Mouse (Mus musculus) C2C12 (cell line): ENCODE measurements around the gene Gm17387. TPM values are rescaled to one million over a fixed set of nuclear protein-coding genes. Genes with fewer than 3 reads are reported as not detected.

Experiments used
- H3K27me3 ChIP-seq: one replicate; pipeline ENCODE4 v1.6.1; 2011; ENCODE audit not compliant: control insufficient read depth, insufficient read depth, insufficient read length
- H3K36me3 ChIP-seq: one replicate; pipeline ENCODE4 v1.6.1; 2011; ENCODE audit not compliant: control insufficient read depth, insufficient read depth
- H3K4me3 ChIP-seq: one replicate; pipeline ENCODE4 v1.5.1; 2011; ENCODE audit warnings: mild to moderate bottlenecking, control low read depth; ENCODE audit not compliant: poor library complexity, insufficient read depth, severe bottlenecking
- H3K79me2 ChIP-seq: one replicate; pipeline ENCODE4 v1.6.1; 2011; ENCODE audit not compliant: control insufficient read depth, insufficient read depth
- H3K79me3 ChIP-seq: one replicate; pipeline ENCODE4 v1.6.1; 2011; ENCODE audit warnings: low read depth, control low read depth
- H3ac ChIP-seq: one replicate; pipeline ENCODE3; 2011; ENCODE audit warnings: low read depth; ENCODE audit not compliant: control insufficient read depth, insufficient read length
- CEBPB ChIP-seq: IDR thresholded peaks from one replicate; pipeline ENCODE4 v1.6.1; 2011; ENCODE audit warnings: low read depth, mild to moderate bottlenecking, control low read depth, moderate library complexity
- CTCF ChIP-seq: IDR thresholded peaks from one replicate; pipeline ENCODE4 v1.5.1; 2011; ENCODE audit not compliant: control insufficient read depth, insufficient read depth, insufficient read length
- FOSL1 ChIP-seq: IDR thresholded peaks from one replicate; pipeline ENCODE4 v1.8.0; 2011; ENCODE audit warnings: mild to moderate bottlenecking, low read length; ENCODE audit not compliant: poor library complexity, insufficient read depth, severe bottlenecking
- MAX ChIP-seq: IDR thresholded peaks from one replicate; pipeline ENCODE4 v1.6.1; 2011; ENCODE audit warnings: mild to moderate bottlenecking, control low read depth
- MYOD1 ChIP-seq: IDR thresholded peaks from one replicate; pipeline ENCODE4 v1.6.1; 2011; ENCODE audit warnings: low read depth; ENCODE audit not compliant: control insufficient read depth, insufficient read length
- MYOG ChIP-seq: IDR thresholded peaks from one replicate; pipeline ENCODE4 v1.6.1; 2011; ENCODE audit not compliant: control insufficient read depth, insufficient read length; ENCODE audit errors: extremely low read depth
- USF1 ChIP-seq: IDR thresholded peaks from one replicate; pipeline ENCODE4 v1.6.1; 2011; ENCODE audit warnings: low read depth, mild to moderate bottlenecking, control low read depth, moderate library complexity
- polyA plus RNA-seq: library from polyadenylated mRNA; unstranded; fragments of >200 nt; fragmentation: generic; extraction: Trizol; gene quantifications from one replicate; pipeline ENCODE4 v1.2.1, GENCODE M21; 2012; ENCODE audit warnings: missing spikeins

Gene Gm17387
- polyA plus RNA-seq, 1 experiment: not detected

- Histone ChIP-seq H3K27me3 (no peaks in the 10 kb centered on the region), H3K79me3 (no peaks in the 10 kb centered on the region), H3K79me2 (no peaks in the 10 kb centered on the region), H3K36me3 (no peaks in the 10 kb centered on the region), H3K4me3 (no peak overlapping the region), H3ac (no peak overlapping the region)
- TF ChIP-seq MAX (no peak), CTCF (no peak), USF1 (no peak), FOSL1 (no peak), MYOG (no peak), CEBPB (no peak), MYOD1 (no peak)
Measured at GRCm38 (mm10) chr7:141049326-141049725, 20.4 kb downstream of the Gm17387 start.

- H3K79me2 ChIP-seq: no peaks in the 10 kb centered on the region
- no peaks in the 10 kb centered on the region for H3K27me3 ChIP-seq
- no peaks in the 10 kb centered on the region for H3K79me3 ChIP-seq
- no peak overlapping the region for H3K4me3 ChIP-seq
- no peak overlapping the region for H3ac ChIP-seq
- no peaks in the 10 kb centered on the region for H3K36me3 ChIP-seq
- no peak for TF ChIP-seq MYOD1
- no peak for TF ChIP-seq MAX
- no peak for TF ChIP-seq MYOG
- no peak for TF ChIP-seq CEBPB
- no peak for TF ChIP-seq CTCF
- no peak for TF ChIP-seq USF1
- TF ChIP-seq FOSL1: no peak
Measured at GRCm38 (mm10) chr7:141051060-141051685, 22.2 kb downstream of the Gm17387 start.

GRCm38 (mm10) chr7:141052016-141052415 lies 23.1 kb downstream of the Gm17387 start:
- H3K27me3 ChIP-seq: no peaks in the 10 kb centered on the region
- H3K79me2 ChIP-seq: no peaks in the 10 kb centered on the region
- H3K79me3 ChIP-seq: no peaks in the 10 kb centered on the region
- TF ChIP-seq MYOD1 (no peak), USF1 (no peak), CEBPB (no peak), CTCF (no peak), FOSL1 (no peak), MAX (no peak), MYOG (no peak)
- H3ac ChIP-seq: no peak overlapping the region
- H3K36me3 ChIP-seq: no peaks in the 10 kb centered on the region
- H3K4me3 ChIP-seq: no peak overlapping the region

GRCm38 (mm10) chr7:141052421-141052820 lies 23.5 kb downstream of the Gm17387 start:
- Histone ChIP-seq H3K27me3 (no peaks in the 10 kb centered on the region), H3K79me3 (no peaks in the 10 kb centered on the region), H3ac (no peak overlapping the region), H3K36me3 (no peaks in the 10 kb centered on the region), H3K79me2 (no peaks in the 10 kb centered on the region), H3K4me3 (no peak overlapping the region)
- no peak for TF ChIP-seq CEBPB
- no peak for TF ChIP-seq MYOD1
- TF ChIP-seq FOSL1: no peak
- TF ChIP-seq MAX: no peak
- TF ChIP-seq USF1: no peak
- no peak for TF ChIP-seq CTCF
- TF ChIP-seq MYOG: no peak

- H3ac ChIP-seq: no peak overlapping the region
- H3K4me3 ChIP-seq: no peak overlapping the region
- TF ChIP-seq MYOG (no peak), CEBPB (no peak), FOSL1 (no peak), CTCF (no peak), MYOD1 (no peak), USF1 (no peak), MAX (no peak)
- no peaks in the 10 kb centered on the region for H3K79me3 ChIP-seq
- H3K27me3 ChIP-seq: no peaks in the 10 kb centered on the region
- no peaks in the 10 kb centered on the region for H3K79me2 ChIP-seq
- H3K36me3 ChIP-seq: no peaks in the 10 kb centered on the region
Measured at GRCm38 (mm10) chr7:141055785-141056184, 26.9 kb downstream of the Gm17387 start.

- Histone ChIP-seq H3K79me3 (no peaks in the 10 kb centered on the region), H3K79me2 (no peaks in the 10 kb centered on the region), H3K36me3 (no peaks in the 10 kb centered on the region), H3K4me3 (no peak overlapping the region), H3ac (no peak overlapping the region), H3K27me3 (no peaks in the 10 kb centered on the region)
- TF ChIP-seq CEBPB (no peak), MAX (no peak), MYOD1 (no peak), USF1 (no peak), CTCF (no peak), MYOG (no peak), FOSL1 (no peak)
Measured at GRCm38 (mm10) chr7:141056976-141057375, 28.0 kb downstream of the Gm17387 start.
